Mouse (Mus musculus) embryonic facial prominence, embryonic 15.5 days (tissue): ENCODE results near the gene Nlrp1a. TPM values are rescaled to one million over a fixed set of nuclear protein-coding genes. Genes with fewer than 3 reads are reported as not detected.

ENCODE experiments used
- polyA plus RNA-seq: library from polyadenylated mRNA; unstranded; fragments of >200 nt; fragmentation: Nextera tagmentation; extraction: Ambion mirVana; gene quantifications from 2 replicates; pipeline ENCODE4 v1.2.1, GENCODE M21; 2015

Gene Nlrp1a
- polyA plus RNA-seq, 1 experiment from 2014 or later: 0.23 TPM

Other genes starting within 250 kb of the Nlrp1a start
- 115 and 119 TPM in 2 replicates for gene Nup88, start 174.7 kb downstream of the Nlrp1a start, polyA plus RNA-seq
- 77.1 and 78.6 TPM in 2 replicates for gene Rpain, start 174.5 kb downstream of the Nlrp1a start, polyA plus RNA-seq
- gene C1qbp, start 161.7 kb downstream of the Nlrp1a start, polyA plus RNA-seq: 209 and 213 TPM in 2 replicates
- 16.5 and 17.7 TPM in 2 replicates for gene Dhx33, start 140.3 kb downstream of the Nlrp1a start, polyA plus RNA-seq
- gene Mis12, start 125.1 kb downstream of the Nlrp1a start, polyA plus RNA-seq: 42.3 TPM in 2 replicates
- 40.5 and 43.5 TPM in 2 replicates for gene Derl2, start 124.9 kb downstream of the Nlrp1a start, polyA plus RNA-seq
- gene 6330403K07Rik, start 111.2 kb downstream of the Nlrp1a start, polyA plus RNA-seq: 160 and 169 TPM in 2 replicates
- gene Nlrp1b, start 86.0 kb upstream of the Nlrp1a start, polyA plus RNA-seq: 0.13 TPM in 1 of 2 replicates, not detected in the other